10 mouse cellular contexts compared by ENCODE assay signal in the genomic region with DNA sequence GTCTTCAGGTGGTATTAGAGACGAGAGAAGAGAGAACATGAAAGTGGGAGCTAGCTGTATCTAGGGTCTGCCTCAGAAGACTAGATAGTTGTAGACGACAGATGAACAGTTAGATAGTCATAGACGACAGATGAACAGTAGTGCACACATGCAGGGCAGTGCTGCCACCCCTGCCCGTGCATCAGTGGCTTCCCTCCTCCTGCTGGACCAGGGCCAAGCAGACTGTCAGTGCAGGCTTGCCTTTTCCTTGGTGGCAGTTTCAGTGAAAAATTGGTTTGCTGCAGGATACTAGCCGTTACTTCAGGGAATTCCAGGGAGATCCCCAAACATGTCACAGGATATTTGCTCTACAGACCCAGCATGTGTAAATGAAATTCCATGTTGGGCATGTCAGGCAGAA.
DNase-seq lines count a peak whose midpoint lies in the region; ATAC-seq lines count a peak whose summit lies in the region.
"Had no signal": no experiment of that assay in that cellular context is flagged by ENCODE, and none has a peak within 500 bp of the region (broad histone marks: within the 10 kb centered on the region; RNA-seq: fewer than 3 reads in every experiment).

No protein-coding gene starts in this region.

- peaks cover 8% of the 10 kb centered on the region for H3K4me1 ChIP-seq in neural tube, embryonic 13.5 days (replicated peaks)
- H3K4me1 ChIP-seq in neural tube, embryonic 15.5 days: 0 out of 2 replicates have a peak, but pooled peaks cover 7% of the 10 kb centered on the region
- H3K4me1 ChIP-seq in embryonic facial prominence, embryonic 10.5 days: no peaks in the 10 kb centered on the region

- peak overlapping the region; percentile 52; the same call in 1 of the 2 replicates for H3K27ac ChIP-seq in neural tube, embryonic 13.5 days (replicated peaks)
- no peak overlapping the region for H3K27ac ChIP-seq in neural tube, embryonic 15.5 days (replicated peaks)
- no peak overlapping the region for H3K27ac ChIP-seq in embryonic facial prominence, embryonic 10.5 days (replicated peaks)

- no peaks in the 10 kb centered on the region for H3K36me3 ChIP-seq in neural tube, embryonic 13.5 days
- H3K36me3 ChIP-seq in neural tube, embryonic 15.5 days: no peaks in the 10 kb centered on the region
- H3K36me3 ChIP-seq in embryonic facial prominence, embryonic 10.5 days (replicated peaks): peaks cover 6% of the 10 kb centered on the region; the same call in 1 of the 2 replicates

- ATAC-seq in neural tube, embryonic 13.5 days (ENCODE audit: low read depth): 0 out of 2 replicates have a peak, but pooled peaks have one; percentile 27
- no peak for ATAC-seq in neural tube, embryonic 15.5 days (ENCODE audit: low FRiP score)

- DNase-seq in heart, adult 11 months: peak; percentile 83
- DNase-seq in heart, postnatal 14 days: no peak
- peak; percentile 53 for DNase-seq in cerebellum, adult 11 months
- DNase-seq in layer of hippocampus, postnatal 10 days (ENCODE audit: low spot score in 2 of 2): peak; percentile 43 to 59
- DNase-seq in embryonic facial prominence, embryonic 10.5 days (ENCODE audit: low spot score): no peak
- no peak for DNase-seq in left cerebral cortex, postnatal 25 days (ENCODE audit: low spot score in 2 of 2)
- DNase-seq: heart, postnatal 36 days; thymus, adult 2 months had no signal

- 48% methylated on average over 5 of the region's 5 CpGs for WGBS in neural tube, embryonic 13.5 days
- 28% methylated on average over 5 of the region's 5 CpGs for WGBS in neural tube, embryonic 15.5 days
- WGBS in embryonic facial prominence, embryonic 10.5 days: 85% methylated on average over 5 of the region's 5 CpGs

- no peak overlapping the region for H3K9ac ChIP-seq in neural tube, embryonic 13.5 days
- no peak overlapping the region for H3K9ac ChIP-seq in neural tube, embryonic 15.5 days (replicated peaks)

- H3K4me2 ChIP-seq in neural tube, embryonic 13.5 days: no peak overlapping the region
- H3K4me2 ChIP-seq in neural tube, embryonic 15.5 days: no peak overlapping the region

- H3K4me3 ChIP-seq in neural tube, embryonic 13.5 days: no peak overlapping the region
- no peak overlapping the region for H3K4me3 ChIP-seq in neural tube, embryonic 15.5 days (replicated peaks)
- H3K4me3 ChIP-seq in embryonic facial prominence, embryonic 10.5 days: no peak overlapping the region

- intact Hi-C loops in heart, postnatal 14 days (cut with DNase I): no loop called here
- intact Hi-C loops in left cerebral cortex, postnatal 25 days (cut with DNase I): no loop called here

- no peaks in the 10 kb centered on the region for H3K27me3 ChIP-seq in neural tube, embryonic 13.5 days
- no peaks in the 10 kb centered on the region for H3K27me3 ChIP-seq in neural tube, embryonic 15.5 days (replicated peaks)
- H3K27me3 ChIP-seq in embryonic facial prominence, embryonic 10.5 days (replicated peaks; ENCODE audit: low read depth, poor library complexity, severe bottlenecking): no peaks in the 10 kb centered on the region

- no peaks in the 10 kb centered on the region for H3K9me3 ChIP-seq in neural tube, embryonic 13.5 days
- no peaks in the 10 kb centered on the region for H3K9me3 ChIP-seq in neural tube, embryonic 15.5 days (replicated peaks)
- H3K9me3 ChIP-seq in embryonic facial prominence, embryonic 10.5 days: no peaks in the 10 kb centered on the region

Comparison
In these comparisons a context has a peak if more than half of its experiments do, and no peak if none do; other contexts are left out.
1. DNase-seq: peak in heart, adult 11 months (single experiment), cerebellum, adult 11 months (single experiment) and layer of hippocampus, postnatal 10 days (2 of 2); none in heart, postnatal 14 days (0 of 2), embryonic facial prominence, embryonic 10.5 days (single experiment) and left cerebral cortex, postnatal 25 days (0 of 2).